Mouse (Mus musculus) CD8-positive naive resting alpha-beta T cell, adult 57 days (primary cell): ENCODE results near the gene Pglyrp1. TPM values are rescaled to one million over a fixed set of nuclear protein-coding genes. Genes with fewer than 3 reads are reported as not detected.

Experiments
- total RNA-seq: library from RNA; stranded (reverse); gene quantifications from one replicate; pipeline ENCODE4 v1.2.4, GENCODE M21; 2023

Pglyrp1 gene
- 9.7 TPM for total RNA-seq

GRCm38 (mm10) chr7:18871031-18871430 is at the start of gene Pglyrp1:
TSS of gene Pglyrp1 (plus strand) at chr7:18871331.

GRCm38 (mm10) chr7:18821507-18821906 is 49.6 kb upstream of the Pglyrp1 start, which contains the start of gene Psg17:
TSS of gene Psg17 (minus strand) at chr7:18821607.

GRCm38 (mm10) chr7:18839865-18840264 is 31.3 kb upstream of the Pglyrp1 start, which contains the start of gene Mill2:
TSS of gene Mill2 (plus strand) at chr7:18839966.

GRCm38 (mm10) chr7:18910241-18910831 is 39.2 kb downstream of the Pglyrp1 start, which contains the start of gene Ccdc61:
TSS of gene Ccdc61 (minus strand) at chr7:18910415.

GRCm38 (mm10) chr7:18925162-18925938 is 54.2 kb downstream of the Pglyrp1 start, which contains the start of gene Nova2:
TSS of gene Nova2 (plus strand) at chr7:18925888.

Other genes with a start within 250 kb of the Pglyrp1 start
- not detected for gene Psg21, start 214.6 kb upstream of the Pglyrp1 start, total RNA-seq
- gene Psg20, start 185.1 kb upstream of the Pglyrp1 start, total RNA-seq: not detected
- not detected for gene Psg22, start 153.2 kb upstream of the Pglyrp1 start, total RNA-seq
- gene Psg19, start 72.8 kb upstream of the Pglyrp1 start, total RNA-seq: not detected
- not detected for gene Psg17, start 49.7 kb upstream of the Pglyrp1 start, total RNA-seq
- not detected for gene Mill2, start 31.4 kb upstream of the Pglyrp1 start, total RNA-seq
- gene Ccdc61, start 39.1 kb downstream of the Pglyrp1 start, total RNA-seq: 20.6 TPM
- not detected for gene Nova2, start 54.6 kb downstream of the Pglyrp1 start, total RNA-seq
- gene Nanos2, start 116.1 kb downstream of the Pglyrp1 start, total RNA-seq: not detected
- 1.7 TPM for gene Mypop, start 119.9 kb downstream of the Pglyrp1 start, total RNA-seq
- 29.4 TPM for gene Irf2bp1, start 132.7 kb downstream of the Pglyrp1 start, total RNA-seq
- not detected for gene Foxa3, start 152.2 kb downstream of the Pglyrp1 start, total RNA-seq
- 95.9 TPM for gene Sympk, start 153.0 kb downstream of the Pglyrp1 start, total RNA-seq
- 0.34 TPM for gene Rsph6a, start 183.4 kb downstream of the Pglyrp1 start, total RNA-seq
- 1.5 TPM for gene Dmwd, start 204.9 kb downstream of the Pglyrp1 start, total RNA-seq
- 1.5 TPM for gene Dmpk, start 212.5 kb downstream of the Pglyrp1 start, total RNA-seq
- gene Six5, start 223.3 kb downstream of the Pglyrp1 start, total RNA-seq: 0.83 TPM
- gene Gm4969, start 247.0 kb downstream of the Pglyrp1 start, total RNA-seq: not detected
- gene Fbxo46, start 248.5 kb downstream of the Pglyrp1 start, total RNA-seq: 23.1 TPM